Mouse (Mus musculus) small intestine, adult 2 months (tissue): ENCODE measurements around the gene Tgm1. TPM values are rescaled to one million over a fixed set of nuclear protein-coding genes. Genes with fewer than 3 reads are reported as not detected.

Experiments
- H3K27ac ChIP-seq: fragments of 200-500 bp; 2 replicates; pipeline ENCODE4 v1.5.1; 2012; ENCODE audit warnings: low read depth, low read length, control low read depth, inconsistent platforms; ENCODE audit not compliant: insufficient read depth
- H3K27me3 ChIP-seq: fragments of 200-500 bp; 2 replicates; pipeline ENCODE4 v1.6.1; 2012; ENCODE audit warnings: mild to moderate bottlenecking, moderate library complexity, low read length, inconsistent platforms; ENCODE audit not compliant: control insufficient read depth, insufficient read depth
- H3K36me3 ChIP-seq: fragments of 200-500 bp; 2 replicates; pipeline ENCODE4 v1.6.1; 2012; ENCODE audit warnings: mild to moderate bottlenecking, low read length, control low read depth, inconsistent platforms; ENCODE audit not compliant: control insufficient read depth, insufficient read depth
- H3K4me1 ChIP-seq: fragments of 200-500 bp; 2 replicates; pipeline ENCODE4 v1.6.1; 2012; ENCODE audit warnings: low read length, inconsistent platforms, mixed read lengths; ENCODE audit not compliant: control insufficient read depth, insufficient read depth, insufficient read length
- H3K4me3 ChIP-seq: fragments of 200-500 bp; 2 replicates; pipeline ENCODE4 v1.5.1; 2012; ENCODE audit warnings: low read depth, mild to moderate bottlenecking, control low read depth, inconsistent platforms, low read length, moderate library complexity
- CTCF ChIP-seq: fragments of 200-500 bp; IDR thresholded peaks from 2 replicates; pipeline ENCODE4 v1.5.1; 2012; ENCODE audit warnings: low read depth, mild to moderate bottlenecking, control low read depth, inconsistent platforms, low read length, moderate library complexity, mixed read lengths; ENCODE audit not compliant: insufficient replicate concordance, insufficient read length; ENCODE audit errors: extremely low read depth
- POLR2A ChIP-seq: fragments of 200-500 bp; IDR thresholded peaks from 2 replicates; pipeline ENCODE4 v1.6.1; 2012; ENCODE audit warnings: low read depth, mild to moderate bottlenecking, control low read depth, inconsistent platforms, low read length, moderate library complexity
- WGBS: fragments of 180-500 bp; shearing (Covaris S2); methylation state at CpG from one replicate; pipeline ENCODE4 v1.1.7; 2018; 5-methylcytosine and 5-hydroxymethylcytosine counted together
- polyA plus RNA-seq: library from polyadenylated mRNA; depleted of rRNA; stranded (reverse); fragments of >200 nt; gene quantifications from 2 replicates; pipeline ENCODE4 v1.2.3, GENCODE M21; 2012

The Tgm1 gene
- polyA plus RNA-seq, 1 experiment = 0.89 TPM

- WGBS = 91% methylated on average over 6 of the region's 6 CpGs
- peaks cover 11% of the 10 kb centered on the region for H3K4me1 ChIP-seq
- no peak for TF ChIP-seq CTCF
- TF ChIP-seq POLR2A = no peak
- H3K36me3 ChIP-seq = peaks cover 26% of the 10 kb centered on the region
- H3K4me3 ChIP-seq = no peak overlapping the region
- 0 out of 2 replicates have a peak, but pooled peaks cover 3% of the 10 kb centered on the region for H3K27me3 ChIP-seq
- no peak overlapping the region for H3K27ac ChIP-seq
These were observed 2.5 kb upstream of the Tgm1 start for GRCm38 (mm10) chr14:55716271-55716670.

- peaks cover 10% of the 10 kb centered on the region for H3K4me1 ChIP-seq
- TF ChIP-seq POLR2A (no peak), CTCF (no peak)
- WGBS = 11% methylated on average over 6 of the region's 6 CpGs
- 0 out of 2 replicates have a peak, but pooled peaks cover 3% of the 10 kb centered on the region for H3K27me3 ChIP-seq
- no peak overlapping the region for H3K4me3 ChIP-seq
- H3K36me3 ChIP-seq = peaks cover 25% of the 10 kb centered on the region
- H3K27ac ChIP-seq = no peak overlapping the region
These were observed 1.2 kb upstream of the Tgm1 start for GRCm38 (mm10) chr14:55714893-55715292.

GRCm38 (mm10) chr14:55713007-55713728, 558 bp downstream of the Tgm1 start:
- Histone ChIP-seq H3K27me3 (0 out of 2 replicates have a peak, but pooled peaks cover 3% of the 10 kb centered on the region), H3K4me1 (peaks cover 10% of the 10 kb centered on the region), H3K27ac (no peak overlapping the region), H3K36me3 (peaks cover 14% of the 10 kb centered on the region), H3K4me3 (peak overlapping the region; percentile 56)
- 5% methylated on average over 25 of the region's 25 CpGs for WGBS
- TF ChIP-seq CTCF (no peak), POLR2A (no peak)

- no peak overlapping the region for H3K4me3 ChIP-seq
- 86% methylated on average over 7 of the region's 7 CpGs for WGBS
These were observed 1.9 kb downstream of the Tgm1 start for GRCm38 (mm10) chr14:55711786-55712185.

GRCm38 (mm10) chr14:55709509-55709908, 4.2 kb downstream of the Tgm1 start:
- no peak overlapping the region for H3K4me3 ChIP-seq
- TF ChIP-seq CTCF (no peak), POLR2A (no peak)

More at GRCm38 (mm10) chr14:55711786-55712185, 1.9 kb downstream of the Tgm1 start:
- Histone ChIP-seq H3K4me1 (peaks cover 10% of the 10 kb centered on the region), H3K27ac (no peak overlapping the region), H3K36me3 (0 out of 2 replicates have a peak, but pooled peaks cover 5% of the 10 kb centered on the region), H3K27me3 (0 out of 2 replicates have a peak, but pooled peaks cover 3% of the 10 kb centered on the region)
- no peak for TF ChIP-seq CTCF
- no peak for TF ChIP-seq POLR2A

GRCm38 (mm10) chr14:55707397-55707796, 6.3 kb downstream of the Tgm1 start:
- no peak overlapping the region for H3K27ac ChIP-seq
- no peak overlapping the region for H3K4me3 ChIP-seq
- H3K4me1 ChIP-seq = peaks cover 5% of the 10 kb centered on the region
- no peak for TF ChIP-seq POLR2A
- no peak for TF ChIP-seq CTCF
- no peaks in the 10 kb centered on the region for H3K27me3 ChIP-seq
- H3K36me3 ChIP-seq = no peaks in the 10 kb centered on the region
- WGBS = 91% methylated on average over 5 of the region's 5 CpGs

More at GRCm38 (mm10) chr14:55709509-55709908, 4.2 kb downstream of the Tgm1 start:
- 87% methylated on average over 4 of the region's 4 CpGs for WGBS
- Histone ChIP-seq H3K27me3 (0 out of 2 replicates have a peak, but pooled peaks cover 3% of the 10 kb centered on the region), H3K36me3 (no peaks in the 10 kb centered on the region), H3K27ac (no peak overlapping the region), H3K4me1 (peaks cover 16% of the 10 kb centered on the region)

- TF ChIP-seq CTCF = no peak
- no peak for TF ChIP-seq POLR2A
- WGBS = 72% methylated on average over 8 of the region's 8 CpGs
- H3K36me3 ChIP-seq = no peaks in the 10 kb centered on the region
- H3K4me1 ChIP-seq = peaks cover 5% of the 10 kb centered on the region
- no peak overlapping the region for H3K27ac ChIP-seq
- no peak overlapping the region for H3K4me3 ChIP-seq
- no peaks in the 10 kb centered on the region for H3K27me3 ChIP-seq
These were observed 7.6 kb downstream of the Tgm1 start for GRCm38 (mm10) chr14:55706051-55706600.
